Comparison of ENCODE assay signal across 8 mouse cellular contexts in the genomic region with DNA sequence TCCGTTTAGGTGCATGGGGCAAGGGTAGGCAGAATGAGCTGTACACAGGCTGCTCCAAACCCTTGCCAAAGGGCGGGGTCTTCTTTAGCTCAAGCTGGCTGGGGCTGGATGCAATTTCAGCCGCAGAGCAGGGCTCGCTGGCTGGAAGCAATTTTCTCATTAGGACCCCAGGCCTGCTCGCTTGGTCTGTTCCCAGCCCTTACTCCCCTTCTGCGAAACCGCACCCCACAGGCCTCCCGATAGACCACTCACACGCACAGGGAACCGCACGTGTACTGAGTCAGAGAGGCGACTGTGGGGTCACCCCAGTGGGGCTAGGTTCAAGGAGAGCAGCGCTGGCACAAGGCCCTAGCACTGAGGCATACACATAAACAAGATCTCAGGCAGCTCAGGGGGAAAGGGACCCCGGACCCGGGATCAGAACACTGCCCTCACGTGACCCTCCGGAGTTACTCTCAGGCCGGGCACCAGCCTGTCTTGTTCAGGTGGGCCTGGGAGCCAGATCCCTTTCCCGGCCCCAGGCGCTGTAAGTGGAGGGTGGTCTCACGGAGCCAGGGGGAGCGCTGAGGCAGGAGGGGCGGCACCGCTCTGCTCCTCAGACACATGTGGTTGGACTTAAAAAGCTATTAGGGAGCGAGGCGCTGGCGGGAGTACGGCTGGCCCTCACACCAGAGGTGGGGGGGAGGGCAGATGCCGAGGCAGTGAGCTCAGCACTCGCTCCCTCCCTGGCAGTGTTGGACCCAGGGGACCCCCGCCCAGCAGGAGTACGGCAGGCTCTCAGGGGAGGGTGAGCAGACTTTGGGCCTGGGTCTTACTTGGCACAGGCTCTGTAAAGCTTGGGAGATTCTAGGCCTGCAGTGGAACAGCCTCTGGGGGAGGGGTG. TPM values are rescaled to one million over a fixed set of nuclear protein-coding genes. Genes with fewer than 3 reads are reported as not detected.
DNase-seq lines count a peak whose midpoint lies in the region; ATAC-seq and TF ChIP-seq lines count a peak whose summit lies in the region.

No protein-coding gene starts in this region.

- peaks cover 98% of the 10 kb centered on the region for H3K27me3 ChIP-seq in forebrain, embryonic 12.5 days
- no peaks in the 10 kb centered on the region for H3K27me3 ChIP-seq in lung, embryonic 15.5 days
- no peaks in the 10 kb centered on the region for H3K27me3 ChIP-seq in stomach, postnatal 0 days (ENCODE audit: control insufficient read depth, insufficient read depth, low read length)

- peak; percentile 42 for ATAC-seq in forebrain, embryonic 12.5 days (ENCODE audit: low FRiP score)
- ATAC-seq in lung, embryonic 15.5 days (ENCODE audit: borderline replicate concordance, extremely low read depth, low FRiP score, low TSS enrichment): peak; percentile 58
- peak; percentile 63 for ATAC-seq in stomach, postnatal 0 days (ENCODE audit: low FRiP score, low TSS enrichment)

- H3K9ac ChIP-seq in forebrain, embryonic 12.5 days: peak overlapping the region; percentile 50
- peak overlapping the region; percentile 27; the same call in 1 of the 2 replicates for H3K9ac ChIP-seq in lung, embryonic 15.5 days
- 0 out of 2 replicates have a peak overlapping the region, but pooled peaks have one; percentile 24 for H3K9ac ChIP-seq in stomach, postnatal 0 days (ENCODE audit: low read length)

- DNase-seq in ovary, adult 18-20 months (ENCODE audit: low spot score): peak; percentile 38
- DNase-seq in ovary, postnatal 14 days (ENCODE audit: low spot score): no peak
- DNase-seq in heart, postnatal 14 days: peak; percentile 72 to 77
- DNase-seq in stomach, postnatal 0 days (ENCODE audit: low spot score): peak; percentile 68
- DNase-seq in spleen, postnatal 36 days (ENCODE audit: low spot score in 2 of 2): no peak
- no peak for DNase-seq in thymus, postnatal 0 days (ENCODE audit: low spot score)

- peak; percentile 69 for TF ChIP-seq EP300 in stomach, postnatal 0 days (optimal IDR thresholded peaks at IDR 0.05)

- H3K9me3 ChIP-seq in forebrain, embryonic 12.5 days: no peaks in the 10 kb centered on the region
- no peaks in the 10 kb centered on the region for H3K9me3 ChIP-seq in lung, embryonic 15.5 days
- no peaks in the 10 kb centered on the region for H3K9me3 ChIP-seq in stomach, postnatal 0 days (ENCODE audit: control insufficient read depth, low read length)

- TF ChIP-seq CTCF in stomach, postnatal 0 days (IDR thresholded peaks at IDR 0.05; ENCODE audit: low read depth): peak; percentile 21; the same call in 1 of the 2 replicates

- peaks cover 90% of the 10 kb centered on the region for H3K4me1 ChIP-seq in forebrain, embryonic 12.5 days
- peaks cover 91% of the 10 kb centered on the region for H3K4me1 ChIP-seq in lung, embryonic 15.5 days
- peaks cover 35% of the 10 kb centered on the region for H3K4me1 ChIP-seq in stomach, postnatal 0 days (replicated peaks; ENCODE audit: control insufficient read depth, insufficient read depth)

- intact Hi-C loops in heart, postnatal 14 days (cut with DNase I): no loop called here

- peak overlapping the region; percentile 37 for H3K4me2 ChIP-seq in forebrain, embryonic 12.5 days
- peak overlapping the region; percentile 42 for H3K4me2 ChIP-seq in lung, embryonic 15.5 days
- peak overlapping the region; percentile 45 for H3K4me2 ChIP-seq in stomach, postnatal 0 days (replicated peaks; ENCODE audit: low read depth)

- H3K27ac ChIP-seq in forebrain, embryonic 12.5 days: peak overlapping the region; percentile 89
- H3K27ac ChIP-seq in lung, embryonic 15.5 days: peak overlapping the region; percentile 94
- peak overlapping the region; percentile 88 for H3K27ac ChIP-seq in stomach, postnatal 0 days (replicated peaks)

- WGBS in forebrain, embryonic 12.5 days: 1% methylated on average over 32 of the region's 32 CpGs
- WGBS in lung, embryonic 15.5 days: 14% methylated on average over 32 of the region's 32 CpGs
- 28% methylated on average over 32 of the region's 32 CpGs for WGBS in stomach, postnatal 0 days

- no peaks in the 10 kb centered on the region for H3K36me3 ChIP-seq in forebrain, embryonic 12.5 days (replicated peaks)
- no peaks in the 10 kb centered on the region for H3K36me3 ChIP-seq in lung, embryonic 15.5 days
- no peaks in the 10 kb centered on the region for H3K36me3 ChIP-seq in stomach, postnatal 0 days (ENCODE audit: control insufficient read depth, insufficient read depth, low read length)

- peak overlapping the region; percentile 10 for H3K4me3 ChIP-seq in forebrain, embryonic 12.5 days (replicated peaks)
- H3K4me3 ChIP-seq in lung, embryonic 15.5 days: no peak overlapping the region
- no peak overlapping the region for H3K4me3 ChIP-seq in stomach, postnatal 0 days (ENCODE audit: low read depth, low read length)

RNA-seq across cellular contexts. Expression of a gene that starts 19.6 kb away (rescaled TPM):
- 2.2 and 3.5 TPM in 2 replicates for polyA plus RNA-seq in forebrain, embryonic 12.5 days (2016; fragmentation: Nextera tagmentation; extraction: Ambion mirVana)
- total RNA-seq in heart, postnatal 14 days (2021): under 1 TPM; 0.54 to 0.69 TPM
- polyA plus RNA-seq in lung, embryonic 15.5 days (2015; fragmentation: Nextera tagmentation; extraction: Ambion mirVana): 3.4 and 4.4 TPM in 2 replicates
- polyA plus RNA-seq in stomach, postnatal 0 days (2015; fragmentation: Nextera tagmentation; extraction: Ambion mirVana): 1.7 and 2.0 TPM in 2 replicates
- polyA plus RNA-seq in thymus, postnatal 0 days (2015; fragmentation: Nextera tagmentation; extraction: Ambion mirVana): 2.4 and 3.6 TPM in 2 replicates

RNA-seq across cellular contexts. Expression of a gene that starts 41.2 kb away (rescaled TPM):
- polyA plus RNA-seq in forebrain, embryonic 12.5 days (2016; fragmentation: Nextera tagmentation; extraction: Ambion mirVana): 3.1 and 3.9 TPM in 2 replicates
- 1 to 10 TPM; 5.8 to 6.7 TPM for total RNA-seq in heart, postnatal 14 days (2021)
- 11.9 and 12.1 TPM in 2 replicates for polyA plus RNA-seq in lung, embryonic 15.5 days (2015; fragmentation: Nextera tagmentation; extraction: Ambion mirVana)
- polyA plus RNA-seq in stomach, postnatal 0 days (2015; fragmentation: Nextera tagmentation; extraction: Ambion mirVana): 4.0 and 4.3 TPM in 2 replicates
- 8.1 and 8.8 TPM in 2 replicates for polyA plus RNA-seq in thymus, postnatal 0 days (2015; fragmentation: Nextera tagmentation; extraction: Ambion mirVana)

RNA-seq across cellular contexts. Expression of a gene that starts 54.8 kb away (rescaled TPM):
- polyA plus RNA-seq in forebrain, embryonic 12.5 days (2016; fragmentation: Nextera tagmentation; extraction: Ambion mirVana): 22.8 and 26.6 TPM in 2 replicates
- total RNA-seq in heart, postnatal 14 days (2021): 10 to 100 TPM; 35.6 to 40.5 TPM
- 20.2 and 21.6 TPM in 2 replicates for polyA plus RNA-seq in lung, embryonic 15.5 days (2015; fragmentation: Nextera tagmentation; extraction: Ambion mirVana)
- 6.8 and 8.3 TPM in 2 replicates for polyA plus RNA-seq in stomach, postnatal 0 days (2015; fragmentation: Nextera tagmentation; extraction: Ambion mirVana)
- 12.1 TPM in 2 replicates for polyA plus RNA-seq in thymus, postnatal 0 days (2015; fragmentation: Nextera tagmentation; extraction: Ambion mirVana)

RNA-seq across cellular contexts. Expression of a gene that starts 56.3 kb away (rescaled TPM):
- 55.4 and 59.6 TPM in 2 replicates for polyA plus RNA-seq in forebrain, embryonic 12.5 days (2016; fragmentation: Nextera tagmentation; extraction: Ambion mirVana)
- 10 to 100 TPM; 32.5 to 35.2 TPM for total RNA-seq in heart, postnatal 14 days (2021)
- 57.5 and 58.4 TPM in 2 replicates for polyA plus RNA-seq in lung, embryonic 15.5 days (2015; fragmentation: Nextera tagmentation; extraction: Ambion mirVana)
- polyA plus RNA-seq in stomach, postnatal 0 days (2015; fragmentation: Nextera tagmentation; extraction: Ambion mirVana): 45.1 and 49.9 TPM in 2 replicates
- polyA plus RNA-seq in thymus, postnatal 0 days (2015; fragmentation: Nextera tagmentation; extraction: Ambion mirVana): 50.0 and 51.5 TPM in 2 replicates

RNA-seq across cellular contexts. Expression of a gene that starts 57.7 kb away (rescaled TPM):
- polyA plus RNA-seq in forebrain, embryonic 12.5 days (2016; fragmentation: Nextera tagmentation; extraction: Ambion mirVana): 31.9 and 33.2 TPM in 2 replicates
- 100 to 1,000 TPM; 276 to 280 TPM for total RNA-seq in heart, postnatal 14 days (2021)
- 39.2 and 42.7 TPM in 2 replicates for polyA plus RNA-seq in lung, embryonic 15.5 days (2015; fragmentation: Nextera tagmentation; extraction: Ambion mirVana)
- 36.5 and 36.6 TPM in 2 replicates for polyA plus RNA-seq in stomach, postnatal 0 days (2015; fragmentation: Nextera tagmentation; extraction: Ambion mirVana)
- polyA plus RNA-seq in thymus, postnatal 0 days (2015; fragmentation: Nextera tagmentation; extraction: Ambion mirVana): 7.2 and 11.7 TPM in 2 replicates

Comparison
In these comparisons a context has a peak if more than half of its experiments do, and no peak if none do; other contexts are left out.
1. DNase-seq: peak in ovary, adult 18-20 months (single experiment), heart, postnatal 14 days (2 of 2) and stomach, postnatal 0 days (single experiment); none in ovary, postnatal 14 days (single experiment), spleen, postnatal 36 days (0 of 2) and thymus, postnatal 0 days (single experiment).
2. Peak in every context shown above with its lines, with median percentiles within 50 percentile points of each other: ATAC-seq, H3K27ac ChIP-seq, H3K4me2 ChIP-seq and H3K9ac ChIP-seq.